Mouse (Mus musculus): ENCODE results near the gene Mrrf.
"Not testable (repeated sequence)": the region's sequence is repeated elsewhere in the genome, so short reads cannot be mapped to it uniquely, and the experiment has no call there.

- TF ChIP-seq EP300 (optimal IDR thresholded peaks at IDR 0.05); CTCF (IDR thresholded peaks at IDR 0.05; ENCODE audit: low read depth): not testable (repeated sequence)
These were observed 45.6 kb downstream of the Mrrf start for GRCm38 (mm10) chr2:36181587-36182368.
